Mouse (Mus musculus): Measurements from ENCODE around the gene Krt24.
A peak's percentile ranks its signal among the peaks of the same experiment; 100 is the strongest.

Gene Krt24

GRCm38 (mm10) chr11:99310882-99311281 is 25.8 kb upstream of the Krt24 start:
- TF ChIP-seq NANOG (IDR thresholded peaks at IDR 0.05; ENCODE audit: borderline replicate concordance, low read length) (no peak), POU5F1 (IDR thresholded peaks at IDR 0.05; ENCODE audit: borderline replicate concordance, low read length) (no peak), CTCF (conservative IDR thresholded peaks at IDR 0.05; ENCODE audit: low read length) (peak; percentile 46)
- Histone ChIP-seq H3K4me3 (replicated peaks; ENCODE audit: low read length) (no peak overlapping the region), H3K4me1 (replicated peaks; ENCODE audit: low read depth, low read length) (no peaks in the 10 kb centered on the region)

GRCm38 (mm10) chr11:99307579-99307978 is 22.5 kb upstream of the Krt24 start:
- H3K4me3 ChIP-seq (replicated peaks; ENCODE audit: low read length) = no peak overlapping the region
- H3K4me1 ChIP-seq (replicated peaks; ENCODE audit: low read depth, low read length) = no peaks in the 10 kb centered on the region
- TF ChIP-seq CTCF (conservative IDR thresholded peaks at IDR 0.05; ENCODE audit: low read length) (peak; percentile 82), POU5F1 (IDR thresholded peaks at IDR 0.05; ENCODE audit: borderline replicate concordance, low read length) (no peak)
- no peaks in the 10 kb centered on the region for H3K27me3 ChIP-seq (ENCODE audit: insufficient read depth, low read length)
- no peaks in the 10 kb centered on the region for H3K36me3 ChIP-seq (ENCODE audit: insufficient read depth, low read length)
- peaks cover 10% of the 10 kb centered on the region for H3K9me3 ChIP-seq (ENCODE audit: low read length)

More at GRCm38 (mm10) chr11:99310882-99311281, 25.8 kb upstream of the Krt24 start:
- Histone ChIP-seq H3K9me3 (ENCODE audit: low read length) (no peaks in the 10 kb centered on the region), H3K27me3 (ENCODE audit: insufficient read depth, low read length) (no peaks in the 10 kb centered on the region), H3K36me3 (ENCODE audit: insufficient read depth, low read length) (no peaks in the 10 kb centered on the region)

- no peak for TF ChIP-seq NANOG (IDR thresholded peaks at IDR 0.05; ENCODE audit: borderline replicate concordance, low read length)
- TF ChIP-seq CTCF (conservative IDR thresholded peaks at IDR 0.05; ENCODE audit: low read length) = no peak
- no peak for TF ChIP-seq POU5F1 (IDR thresholded peaks at IDR 0.05; ENCODE audit: borderline replicate concordance, low read length)
- Histone ChIP-seq H3K9me3 (ENCODE audit: low read length) (no peaks in the 10 kb centered on the region), H3K27me3 (ENCODE audit: insufficient read depth, low read length) (peaks cover 10% of the 10 kb centered on the region; the same call in 1 of the 2 replicates), H3K36me3 (ENCODE audit: insufficient read depth, low read length) (no peaks in the 10 kb centered on the region), H3K4me1 (replicated peaks; ENCODE audit: low read depth, low read length) (no peaks in the 10 kb centered on the region), H3K4me3 (replicated peaks; ENCODE audit: low read length) (no peak overlapping the region)
Measured at GRCm38 (mm10) chr11:99295039-99295438, 10.0 kb upstream of the Krt24 start.

GRCm38 (mm10) chr11:99292846-99293245 is 7.8 kb upstream of the Krt24 start:
- Histone ChIP-seq H3K36me3 (ENCODE audit: insufficient read depth, low read length) (no peaks in the 10 kb centered on the region), H3K27me3 (ENCODE audit: insufficient read depth, low read length) (peaks cover 10% of the 10 kb centered on the region; the same call in 1 of the 2 replicates), H3K9me3 (ENCODE audit: low read length) (no peaks in the 10 kb centered on the region), H3K4me1 (replicated peaks; ENCODE audit: low read depth, low read length) (no peaks in the 10 kb centered on the region), H3K4me3 (replicated peaks; ENCODE audit: low read length) (no peak overlapping the region)
- TF ChIP-seq POU5F1 (IDR thresholded peaks at IDR 0.05; ENCODE audit: borderline replicate concordance, low read length) = no peak
- TF ChIP-seq NANOG (IDR thresholded peaks at IDR 0.05; ENCODE audit: borderline replicate concordance, low read length) = no peak
- TF ChIP-seq CTCF (conservative IDR thresholded peaks at IDR 0.05; ENCODE audit: low read length) = peak; percentile 53

GRCm38 (mm10) chr11:99284011-99284410 is 1.1 kb downstream of the Krt24 start:
- TF ChIP-seq NANOG (IDR thresholded peaks at IDR 0.05; ENCODE audit: borderline replicate concordance, low read length) (no peak), CTCF (conservative IDR thresholded peaks at IDR 0.05; ENCODE audit: low read length) (no peak), POU5F1 (IDR thresholded peaks at IDR 0.05; ENCODE audit: borderline replicate concordance, low read length) (no peak)
- H3K36me3 ChIP-seq (ENCODE audit: insufficient read depth, low read length) = no peaks in the 10 kb centered on the region

GRCm38 (mm10) chr11:99283334-99283733 is 1.7 kb downstream of the Krt24 start:
- peaks cover 26% of the 10 kb centered on the region for H3K27me3 ChIP-seq (ENCODE audit: insufficient read depth, low read length)
- TF ChIP-seq POU5F1 (IDR thresholded peaks at IDR 0.05; ENCODE audit: borderline replicate concordance, low read length) (no peak), CTCF (conservative IDR thresholded peaks at IDR 0.05; ENCODE audit: low read length) (no peak)
- H3K4me3 ChIP-seq (replicated peaks; ENCODE audit: low read length) = no peak overlapping the region
- H3K4me1 ChIP-seq (replicated peaks; ENCODE audit: low read depth, low read length) = 0 out of 2 replicates have a peak, but pooled peaks cover 5% of the 10 kb centered on the region
- H3K36me3 ChIP-seq (ENCODE audit: insufficient read depth, low read length) = no peaks in the 10 kb centered on the region
- no peaks in the 10 kb centered on the region for H3K9me3 ChIP-seq (ENCODE audit: low read length)

More at GRCm38 (mm10) chr11:99284011-99284410, 1.1 kb downstream of the Krt24 start:
- no peaks in the 10 kb centered on the region for H3K9me3 ChIP-seq (ENCODE audit: low read length)
- 0 out of 2 replicates have a peak, but pooled peaks cover 5% of the 10 kb centered on the region for H3K4me1 ChIP-seq (replicated peaks; ENCODE audit: low read depth, low read length)
- no peak overlapping the region for H3K4me3 ChIP-seq (replicated peaks; ENCODE audit: low read length)
- peaks cover 26% of the 10 kb centered on the region for H3K27me3 ChIP-seq (ENCODE audit: insufficient read depth, low read length)

GRCm38 (mm10) chr11:99281116-99281515 is 3.9 kb downstream of the Krt24 start:
- H3K4me3 ChIP-seq (replicated peaks; ENCODE audit: low read length) = no peak overlapping the region

GRCm38 (mm10) chr11:99279986-99280385 is 5.1 kb downstream of the Krt24 start:
- Histone ChIP-seq H3K36me3 (ENCODE audit: insufficient read depth, low read length) (no peaks in the 10 kb centered on the region), H3K4me1 (replicated peaks; ENCODE audit: low read depth, low read length) (0 out of 2 replicates have a peak, but pooled peaks cover 4% of the 10 kb centered on the region), H3K4me3 (replicated peaks; ENCODE audit: low read length) (no peak overlapping the region), H3K27me3 (ENCODE audit: insufficient read depth, low read length) (peaks cover 20% of the 10 kb centered on the region), H3K9me3 (ENCODE audit: low read length) (no peaks in the 10 kb centered on the region)
- no peak for TF ChIP-seq NANOG (IDR thresholded peaks at IDR 0.05; ENCODE audit: borderline replicate concordance, low read length)
- TF ChIP-seq CTCF (conservative IDR thresholded peaks at IDR 0.05; ENCODE audit: low read length) = no peak
- no peak for TF ChIP-seq POU5F1 (IDR thresholded peaks at IDR 0.05; ENCODE audit: borderline replicate concordance, low read length)

More at GRCm38 (mm10) chr11:99281116-99281515, 3.9 kb downstream of the Krt24 start:
- Histone ChIP-seq H3K4me1 (replicated peaks; ENCODE audit: low read depth, low read length) (0 out of 2 replicates have a peak, but pooled peaks cover 5% of the 10 kb centered on the region), H3K36me3 (ENCODE audit: insufficient read depth, low read length) (no peaks in the 10 kb centered on the region), H3K27me3 (ENCODE audit: insufficient read depth, low read length) (peaks cover 26% of the 10 kb centered on the region), H3K9me3 (ENCODE audit: low read length) (no peaks in the 10 kb centered on the region)
- no peak for TF ChIP-seq POU5F1 (IDR thresholded peaks at IDR 0.05; ENCODE audit: borderline replicate concordance, low read length)
- TF ChIP-seq CTCF (conservative IDR thresholded peaks at IDR 0.05; ENCODE audit: low read length) = no peak
- TF ChIP-seq NANOG (IDR thresholded peaks at IDR 0.05; ENCODE audit: borderline replicate concordance, low read length) = no peak

- Histone ChIP-seq H3K36me3 (ENCODE audit: insufficient read depth, low read length) (no peaks in the 10 kb centered on the region), H3K4me1 (replicated peaks; ENCODE audit: low read depth, low read length) (no peaks in the 10 kb centered on the region), H3K27me3 (ENCODE audit: insufficient read depth, low read length) (peaks cover 3% of the 10 kb centered on the region), H3K4me3 (replicated peaks; ENCODE audit: low read length) (no peak overlapping the region), H3K9me3 (ENCODE audit: low read length) (no peaks in the 10 kb centered on the region)
- TF ChIP-seq NANOG (IDR thresholded peaks at IDR 0.05; ENCODE audit: borderline replicate concordance, low read length) = no peak
- TF ChIP-seq CTCF (conservative IDR thresholded peaks at IDR 0.05; ENCODE audit: low read length) = no peak
- no peak for TF ChIP-seq POU5F1 (IDR thresholded peaks at IDR 0.05; ENCODE audit: borderline replicate concordance, low read length)
Measured at GRCm38 (mm10) chr11:99276786-99277185, 8.3 kb downstream of the Krt24 start.
